Mouse (Mus musculus): ENCODE data around the gene Gfi1. TPM values are rescaled to one million over a fixed set of nuclear protein-coding genes. Genes with fewer than 3 reads are reported as not detected.

Gene Gfi1
- total and polyA plus RNA-seq, 3 experiments: 0.99 to 1.5 (median 1.4) TPM

- no peaks in the 10 kb centered on the region for H3K9me3 ChIP-seq (replicated peaks; ENCODE audit: low read length)
- H3K79me2 ChIP-seq (replicated peaks; ENCODE audit: control insufficient read depth, extremely low read depth, insufficient read depth, poor library complexity, severe bottlenecking): no peaks in the 10 kb centered on the region
- no peaks in the 10 kb centered on the region for H3K27me3 ChIP-seq (replicated peaks)
- no peak overlapping the region for H3K4me3 ChIP-seq (replicated peaks in 1 of 3; ENCODE audit: low read depth in 2 of 3, low read length in 2 of 3, poor library complexity in 1 of 3)
- H3K4me2 ChIP-seq (ENCODE audit: insufficient read depth, low read depth, poor library complexity, severe bottlenecking): no peak overlapping the region
- dilution Hi-C loops (cut with MboI; ENCODE audit: extremely low pct_ligation_motif_present, extremely low pct_unique_long_range_greater_than_20kb, low sequenced_read_pairs) (no loop called here), in situ Hi-C loops (cut with MboI; ENCODE audit: low pct_ligation_motif_present, low pct_unique_long_range_greater_than_20kb, low sequenced_read_pairs) (no loop called here)
- TF ChIP-seq BHLHE40 (IDR thresholded peaks at IDR 0.05; ENCODE audit: low read depth, low read length): 0 out of 2 replicates have a peak, but pooled peaks have one; percentile 13
- no peak for TF ChIP-seq RCOR1 (conservative IDR thresholded peaks at IDR 0.05; ENCODE audit: low read depth, low read length)
- no peak for TF ChIP-seq MAZ (IDR thresholded peaks at IDR 0.05; ENCODE audit: low read depth, low read length)
- TF ChIP-seq KAT2A (IDR thresholded peaks at IDR 0.05; ENCODE audit: insufficient replicate concordance, low read length): no peak
- no peak for TF ChIP-seq ETS1 (conservative IDR thresholded peaks at IDR 0.05; ENCODE audit: low read depth, low read length)
- no peak overlapping the region for H3K27ac ChIP-seq (ENCODE audit: insufficient read depth, low read depth)
- peak; percentile 36 for DNase-seq (ENCODE audit: extremely low read depth)
- peaks cover 13 to 43% of the 10 kb centered on the region in 2 experiments for H3K4me1 ChIP-seq (ENCODE audit: control insufficient read depth in 1 of 2, insufficient read depth in 2 of 2)
- peaks cover 0 to 3% of the 10 kb centered on the region in 2 experiments for H3K36me3 ChIP-seq (replicated peaks in 1 of 2; ENCODE audit: control insufficient read depth in 1 of 2, insufficient read depth in 1 of 2, low read length in 1 of 2)
- H3K9ac ChIP-seq (ENCODE audit: insufficient read depth, low read depth): no peak overlapping the region
These were observed 33.3 kb upstream of the Gfi1 start for GRCm38 (mm10) chr5:107759121-107759520.

GRCm38 (mm10) chr5:107756072-107756471 is 30.2 kb upstream of the Gfi1 start:
- in situ Hi-C loops (cut with MboI; ENCODE audit: low pct_ligation_motif_present, low pct_unique_long_range_greater_than_20kb, low sequenced_read_pairs) (no loop called here), dilution Hi-C loops (cut with MboI; ENCODE audit: extremely low pct_ligation_motif_present, extremely low pct_unique_long_range_greater_than_20kb, low sequenced_read_pairs) (no loop called here)
- TF ChIP-seq EP300 (IDR thresholded peaks at IDR 0.05; ENCODE audit: low read length) (peak; percentile 47), CHD1 (IDR thresholded peaks at IDR 0.05; ENCODE audit: low read depth, low read length) (no peak), MXI1 (IDR thresholded peaks at IDR 0.05; ENCODE audit: low read depth, low read length) (no peak), BHLHE40 (IDR thresholded peaks at IDR 0.05; ENCODE audit: low read depth, low read length) (peak; percentile 39; the same call in 1 of the 2 replicates), ETS1 (conservative IDR thresholded peaks at IDR 0.05; ENCODE audit: low read depth, low read length) (peak; percentile 53; the same call in 1 of the 2 replicates)
- DNase-seq (ENCODE audit: extremely low read depth): peak; percentile 40
- H3K36me3 ChIP-seq (replicated peaks in 1 of 2; ENCODE audit: control insufficient read depth in 1 of 2, insufficient read depth in 1 of 2, low read length in 1 of 2): peaks cover 0 to 3% of the 10 kb centered on the region in 2 experiments
- H3K9me3 ChIP-seq (replicated peaks; ENCODE audit: low read length): no peaks in the 10 kb centered on the region
- no peak overlapping the region for H3K9ac ChIP-seq (ENCODE audit: insufficient read depth, low read depth)
- peaks cover 13 to 63% of the 10 kb centered on the region in 2 experiments for H3K4me1 ChIP-seq (ENCODE audit: control insufficient read depth in 1 of 2, insufficient read depth in 2 of 2)
- H3K4me3 ChIP-seq (replicated peaks in 1 of 3; ENCODE audit: low read depth in 2 of 3, low read length in 2 of 3, poor library complexity in 1 of 3): no peak overlapping the region
- H3K79me2 ChIP-seq (replicated peaks; ENCODE audit: control insufficient read depth, extremely low read depth, insufficient read depth, poor library complexity, severe bottlenecking): no peaks in the 10 kb centered on the region
- no peaks in the 10 kb centered on the region for H3K27me3 ChIP-seq (replicated peaks)
- H3K27ac ChIP-seq (ENCODE audit: insufficient read depth, low read depth): peak overlapping the region; percentile 21
- H3K4me2 ChIP-seq (ENCODE audit: insufficient read depth, low read depth, poor library complexity, severe bottlenecking): no peak overlapping the region

- in situ Hi-C loops (cut with MboI; ENCODE audit: low pct_ligation_motif_present, low pct_unique_long_range_greater_than_20kb, low sequenced_read_pairs) (no loop called here), dilution Hi-C loops (cut with MboI; ENCODE audit: extremely low pct_ligation_motif_present, extremely low pct_unique_long_range_greater_than_20kb, low sequenced_read_pairs) (no loop called here)
- Histone ChIP-seq H3K4me2 (ENCODE audit: insufficient read depth, low read depth, poor library complexity, severe bottlenecking) (peak overlapping the region; percentile 13; the same call in 1 of the 2 replicates), H3K4me3 (replicated peaks in 1 of 3; ENCODE audit: low read depth in 2 of 3, low read length in 2 of 3, poor library complexity in 1 of 3) (no peak overlapping the region), H3K27ac (ENCODE audit: insufficient read depth, low read depth) (no peak overlapping the region), H3K79me2 (replicated peaks; ENCODE audit: control insufficient read depth, extremely low read depth, insufficient read depth, poor library complexity, severe bottlenecking) (no peaks in the 10 kb centered on the region), H3K27me3 (replicated peaks) (no peaks in the 10 kb centered on the region), H3K4me1 (ENCODE audit: control insufficient read depth in 1 of 2, insufficient read depth in 2 of 2) (peaks cover 12 to 63% of the 10 kb centered on the region in 2 experiments), H3K9me3 (replicated peaks; ENCODE audit: low read length) (no peaks in the 10 kb centered on the region), H3K9ac (ENCODE audit: insufficient read depth, low read depth) (no peak overlapping the region; the same call in 1 of the 2 replicates), H3K36me3 (replicated peaks in 1 of 2; ENCODE audit: control insufficient read depth in 1 of 2, insufficient read depth in 1 of 2, low read length in 1 of 2) (peaks cover 0 to 1% of the 10 kb centered on the region in 2 experiments)
- peak; percentile 85 for DNase-seq (ENCODE audit: extremely low read depth)
- TF ChIP-seq SMC3 (IDR thresholded peaks at IDR 0.05; ENCODE audit: low read depth, low read length) (no peak; the same call in 1 of the 2 replicates), MAFK (IDR thresholded peaks at IDR 0.05; ENCODE audit: insufficient replicate concordance, low read length) (peak; percentile 77), POLR2A (IDR thresholded peaks at IDR 0.05; ENCODE audit: low read depth, low read length) (no peak), RAD21 (IDR thresholded peaks at IDR 0.05; ENCODE audit: low read depth, low read length) (peak; percentile 0), NRF1 (IDR thresholded peaks at IDR 0.05; ENCODE audit: low read depth, low read length) (no peak), HCFC1 (IDR thresholded peaks at IDR 0.05; ENCODE audit: low read depth, low read length) (no peak; the same call in 1 of the 2 replicates), GABPA (IDR thresholded peaks at IDR 0.05; ENCODE audit: insufficient replicate concordance, low read depth, low read length) (no peak), TCF12 (IDR thresholded peaks at IDR 0.05; ENCODE audit: low read depth, low read length) (peak; percentile 88), ZNF384 (IDR thresholded peaks at IDR 0.05; ENCODE audit: low read depth, low read length) (peak; percentile 80), POLR2AphosphoS2 (IDR thresholded peaks at IDR 0.05; ENCODE audit: low read depth, low read length) (no peak), NELFE (IDR thresholded peaks at IDR 0.05; ENCODE audit: low read depth, low read length) (no peak), BHLHE40 (IDR thresholded peaks at IDR 0.05; ENCODE audit: low read depth, low read length) (peak; percentile 97), ELF1 (IDR thresholded peaks at IDR 0.05; ENCODE audit: low read depth, low read length) (0 out of 2 replicates have a peak, but pooled peaks have one; percentile 22), MAZ (IDR thresholded peaks at IDR 0.05; ENCODE audit: low read depth, low read length) (no peak; the same call in 1 of the 2 replicates), CTCF (conservative IDR thresholded peaks at IDR 0.05 in 1 of 2, IDR thresholded peaks at IDR 0.05 in 1 of 2; ENCODE audit: low read depth in 2 of 2, low read length in 2 of 2) (no peak), JUN (IDR thresholded peaks at IDR 0.05; ENCODE audit: insufficient read depth, low read depth, low read length) (peak; percentile 93), ETS1 (conservative IDR thresholded peaks at IDR 0.05; ENCODE audit: low read depth, low read length) (peak; percentile 91), ZMIZ1 (IDR thresholded peaks at IDR 0.05; ENCODE audit: low read depth, low read length) (no peak), IRF4 (IDR thresholded peaks at IDR 0.05; ENCODE audit: low read depth, low read length) (peak; percentile 96), E2F4 (IDR thresholded peaks at IDR 0.05; ENCODE audit: insufficient replicate concordance, low read depth, low read length) (no peak)
These were observed 28.9 kb upstream of the Gfi1 start for GRCm38 (mm10) chr5:107754740-107755139.

All from CH12.LX (cell line).